Mouse (Mus musculus): ENCODE measurements at regions not wholly inside any gene's neighbourhood (a gene's known extent, or its start where the extent isn't known, plus 50 kb on each side); places are given as distances from the start of the nearest gene placed in this dataset.
A peak's percentile ranks its signal among the peaks of the same experiment; 100 is the strongest.
"Not testable (repeated sequence)": the region's sequence is repeated elsewhere in the genome, so short reads cannot be mapped to it uniquely, and the experiment has no call there.

DNA sequence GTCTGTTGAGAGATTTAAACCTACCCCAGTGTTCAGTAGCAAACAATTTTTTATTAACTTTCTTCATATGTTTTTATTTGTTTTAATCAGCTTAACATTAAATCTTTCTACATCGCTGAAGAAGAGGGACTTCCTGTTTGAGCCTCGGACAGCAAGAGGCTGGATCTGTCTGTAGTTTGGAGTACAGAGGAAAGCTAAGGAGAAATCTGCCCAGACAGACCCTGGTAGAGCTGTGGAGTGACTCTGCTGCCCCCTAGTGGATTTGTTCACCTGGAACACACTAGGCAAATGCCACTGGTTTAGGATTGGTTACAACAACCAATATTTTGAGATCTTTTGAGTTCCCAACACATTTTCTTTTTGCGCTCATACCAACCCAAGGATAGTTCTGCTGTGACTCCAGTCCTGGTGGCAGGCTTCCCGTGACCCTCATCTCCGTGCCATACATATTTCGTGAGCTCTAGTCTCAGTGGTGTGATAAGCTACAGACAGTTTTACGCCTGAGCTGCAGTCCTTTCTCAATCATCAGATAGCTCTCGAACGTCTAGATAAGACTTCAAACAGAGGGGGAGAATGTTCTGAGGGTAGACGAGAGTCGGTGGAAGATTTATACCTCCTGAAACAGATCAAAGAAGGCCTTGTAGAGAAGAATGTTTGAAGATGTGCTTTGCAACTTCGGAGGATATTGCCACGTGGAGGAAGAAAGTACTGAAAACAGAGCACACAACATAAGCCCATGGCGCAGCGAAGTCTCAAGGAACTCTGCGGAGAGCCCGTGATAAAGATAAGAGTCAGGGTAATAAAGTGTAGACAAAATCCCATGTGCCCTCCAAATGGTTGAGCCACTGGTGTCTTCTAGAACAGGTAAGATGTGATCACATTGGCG, 119.0 kb upstream of the Nabp1 start:
- DNase-seq (ENCODE audit: low spot score in 2 of 2) = peak; percentile 49 to 73

DNA sequence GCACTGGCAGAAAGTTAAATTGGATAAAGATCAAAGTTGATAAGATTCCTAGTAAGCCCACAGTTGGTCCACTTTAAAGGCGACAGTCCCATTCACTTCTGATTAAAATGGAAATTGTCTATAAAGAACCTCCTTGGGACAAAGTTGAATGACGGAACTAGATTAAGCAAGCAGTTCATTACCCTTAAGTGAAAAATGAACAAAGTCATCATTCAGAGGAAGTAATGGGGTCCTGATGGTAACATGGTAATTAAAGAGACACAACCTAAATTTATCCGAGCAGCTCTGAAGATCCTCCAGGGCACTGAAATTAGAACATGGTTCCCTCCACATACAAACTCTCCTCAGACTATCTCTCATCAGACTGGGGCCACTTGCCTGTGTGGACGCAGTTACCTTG, 116.4 kb upstream of the Nabp1 start:
- DNase-seq (ENCODE audit: low spot score in 2 of 2) = no peak

DNA sequence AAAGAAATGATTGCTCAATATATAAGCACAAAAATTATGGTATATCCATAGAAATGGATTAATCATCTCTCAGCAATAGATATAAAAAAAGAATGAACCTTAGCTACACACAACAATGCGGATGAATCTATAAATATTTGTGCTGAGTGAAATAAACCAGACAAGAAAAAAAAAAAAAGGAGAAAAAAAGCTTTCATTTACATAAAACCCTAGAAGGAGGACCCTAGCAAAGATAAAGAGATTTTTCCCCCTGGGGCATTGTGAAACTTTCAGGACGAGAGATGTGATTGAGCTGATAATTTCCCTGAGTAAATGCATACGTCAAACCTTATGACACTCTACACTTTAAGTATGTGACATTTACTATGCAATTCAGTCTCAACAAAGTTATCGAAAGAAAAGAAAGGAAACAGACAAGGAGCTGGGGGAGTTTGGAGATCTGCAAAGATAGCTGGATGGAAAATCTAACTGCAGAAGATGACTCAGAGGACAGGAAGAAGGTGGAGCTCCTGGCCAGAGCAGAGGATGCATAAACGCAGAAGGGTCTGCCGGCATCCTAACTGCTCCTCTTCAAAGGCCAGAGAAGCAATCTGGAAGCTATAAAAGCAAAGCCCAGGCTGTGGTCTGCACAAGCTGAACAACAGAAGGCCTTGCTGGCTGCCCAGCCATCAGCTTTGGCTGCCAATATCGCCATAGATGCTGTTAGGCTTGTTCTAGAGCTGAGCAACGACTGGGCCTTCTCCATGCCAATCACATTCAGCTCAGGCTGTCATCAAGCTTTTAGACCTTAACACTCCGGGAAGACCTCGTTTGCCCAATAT, 115.6 kb upstream of the Nabp1 start:
- no peak for DNase-seq (ENCODE audit: low spot score in 2 of 2)

DNA sequence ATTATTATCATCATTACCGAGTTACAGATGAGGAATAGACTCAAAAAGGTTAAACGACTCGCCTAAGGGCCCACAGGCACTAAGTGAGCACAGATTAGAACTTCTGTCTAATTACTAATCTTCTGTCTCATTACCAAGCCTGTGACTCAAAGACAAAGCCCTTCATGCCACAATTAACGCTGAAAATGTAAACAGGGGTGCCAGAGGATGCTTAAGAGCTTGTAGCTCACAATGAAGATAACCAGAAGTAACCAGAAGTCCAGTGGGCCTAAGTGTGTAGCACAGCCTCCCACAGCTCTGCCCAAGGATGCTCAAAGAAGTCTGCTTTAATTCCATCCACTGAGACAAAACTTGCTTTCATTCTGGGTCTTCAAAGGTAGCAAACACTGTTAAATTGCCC, 113.7 kb upstream of the Nabp1 start:
- DNase-seq (ENCODE audit: low spot score in 2 of 2) = no peak

DNA sequence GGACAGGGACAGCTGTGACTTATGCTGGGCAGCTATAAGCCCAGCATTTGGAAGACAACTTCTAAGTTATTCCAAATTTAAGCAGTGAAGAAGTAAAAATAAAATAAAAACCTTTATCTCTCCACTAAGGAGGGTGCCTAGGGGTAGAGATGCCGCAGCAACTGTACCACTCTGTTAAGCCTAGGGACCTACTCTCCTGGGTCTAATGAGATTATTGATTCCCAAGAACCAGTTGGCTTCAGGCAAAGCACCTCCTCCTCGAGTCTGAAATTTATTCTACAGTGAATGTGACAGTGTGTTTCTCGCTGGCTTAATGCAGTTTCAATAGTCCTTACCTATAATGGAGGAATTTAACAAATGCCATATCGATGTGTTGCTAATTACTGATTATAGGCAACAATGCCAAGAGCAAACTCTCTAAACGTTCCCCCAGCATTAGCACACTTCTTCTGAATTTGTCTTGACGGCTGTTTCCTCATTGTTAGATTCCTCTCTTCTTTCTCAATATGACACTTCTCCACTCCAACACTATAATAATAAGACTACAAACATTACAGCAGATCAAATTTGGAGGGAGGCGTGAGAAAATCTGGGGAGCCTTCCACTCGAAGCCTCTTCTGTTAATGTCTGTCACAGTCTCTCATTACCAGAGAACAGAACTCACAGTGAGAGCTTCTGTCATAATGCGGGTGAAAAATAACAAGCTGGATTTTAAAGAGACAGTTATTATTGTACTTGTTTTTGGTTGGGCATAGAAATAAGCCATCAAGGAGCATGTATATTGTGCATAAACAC, 112.6 kb upstream of the Nabp1 start:
- no peak for DNase-seq (ENCODE audit: low spot score in 2 of 2)

DNA sequence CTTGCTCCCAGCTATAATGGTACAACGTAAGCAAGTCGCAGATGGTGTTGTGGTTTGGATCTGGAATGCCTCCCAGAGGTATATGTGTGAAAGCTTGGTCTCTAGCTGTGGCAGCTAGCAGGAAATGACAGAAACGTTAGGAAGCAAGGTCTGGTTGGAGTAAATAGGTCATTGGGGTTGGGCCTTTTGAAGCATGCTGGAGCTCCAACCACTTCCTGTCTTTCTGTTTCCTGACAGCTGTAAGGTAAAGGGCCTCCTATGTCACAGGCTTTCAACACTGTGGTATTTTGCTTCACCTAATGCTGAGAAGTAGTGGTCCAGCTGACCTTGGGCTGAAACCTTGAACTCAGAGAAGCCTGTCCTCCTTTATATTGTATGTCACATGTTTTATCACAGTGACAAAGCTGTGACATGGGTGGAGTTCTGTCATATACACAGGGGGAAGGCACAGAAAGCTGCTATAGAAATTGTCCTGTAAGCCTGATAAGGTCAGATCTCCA, 106.8 kb upstream of the Nabp1 start:
- peak in 1 of 2 experiments; percentile 10 for DNase-seq (ENCODE audit: low spot score in 2 of 2)

DNA sequence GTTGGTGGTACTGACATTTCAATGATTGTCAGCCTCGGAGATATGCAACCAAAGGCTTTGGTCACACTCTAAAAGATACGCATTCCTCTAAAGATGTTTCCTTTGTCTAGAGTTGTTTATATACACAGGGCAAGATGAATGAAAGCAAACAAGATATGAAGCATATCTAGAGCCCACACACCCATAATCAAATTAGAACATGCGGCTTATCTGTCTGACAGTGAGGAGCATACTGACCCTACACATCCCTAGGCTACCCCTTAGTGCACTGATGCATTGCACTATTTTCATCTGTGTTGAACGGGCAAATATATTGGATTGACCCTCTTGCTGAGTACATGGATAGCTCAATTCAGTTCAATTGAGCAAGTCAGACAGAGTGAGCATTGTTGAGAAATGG, 105.6 kb upstream of the Nabp1 start:
- no peak for DNase-seq (ENCODE audit: low spot score in 2 of 2)

DNA sequence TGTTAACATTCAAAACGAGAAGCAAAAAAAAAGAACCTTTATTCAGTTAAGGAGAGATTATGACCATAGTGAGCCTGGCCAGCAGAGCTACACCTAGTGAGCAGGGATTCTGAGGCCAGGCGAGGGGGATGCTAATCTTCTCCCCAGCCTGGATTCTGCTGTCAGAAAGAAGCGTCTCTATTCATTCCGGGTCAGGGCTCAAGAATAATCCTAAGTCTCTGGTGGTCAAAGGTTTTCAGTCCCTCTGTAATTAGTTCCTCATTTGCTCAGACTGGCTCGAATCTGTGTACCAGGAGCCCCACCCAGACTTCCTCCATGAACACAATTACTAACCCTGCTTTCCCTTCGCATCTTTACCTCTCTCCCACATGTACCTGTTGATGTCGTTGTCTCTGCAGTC, 101.8 kb upstream of the Nabp1 start:
- no peak for DNase-seq (ENCODE audit: low spot score in 2 of 2)

DNA sequence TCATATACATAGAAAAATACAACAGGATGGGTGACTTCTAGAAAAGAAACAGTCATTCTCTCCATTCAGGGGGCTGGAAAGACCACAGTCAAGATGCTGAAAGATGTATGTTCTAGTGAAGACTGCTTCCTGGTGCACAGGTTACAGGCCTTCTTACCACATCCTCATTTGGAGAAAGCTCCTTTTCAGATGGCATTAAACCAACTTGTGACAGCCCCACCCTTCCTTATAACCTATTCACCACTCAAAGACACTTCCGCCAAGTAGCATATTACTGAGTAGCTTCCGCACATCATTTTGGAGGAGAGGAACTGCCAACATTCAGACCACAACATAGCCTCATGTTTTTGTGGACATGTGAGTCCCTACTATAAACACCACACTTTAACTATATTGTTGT, 99.5 kb upstream of the Nabp1 start:
- DNase-seq (ENCODE audit: low spot score in 2 of 2) = no peak

DNA sequence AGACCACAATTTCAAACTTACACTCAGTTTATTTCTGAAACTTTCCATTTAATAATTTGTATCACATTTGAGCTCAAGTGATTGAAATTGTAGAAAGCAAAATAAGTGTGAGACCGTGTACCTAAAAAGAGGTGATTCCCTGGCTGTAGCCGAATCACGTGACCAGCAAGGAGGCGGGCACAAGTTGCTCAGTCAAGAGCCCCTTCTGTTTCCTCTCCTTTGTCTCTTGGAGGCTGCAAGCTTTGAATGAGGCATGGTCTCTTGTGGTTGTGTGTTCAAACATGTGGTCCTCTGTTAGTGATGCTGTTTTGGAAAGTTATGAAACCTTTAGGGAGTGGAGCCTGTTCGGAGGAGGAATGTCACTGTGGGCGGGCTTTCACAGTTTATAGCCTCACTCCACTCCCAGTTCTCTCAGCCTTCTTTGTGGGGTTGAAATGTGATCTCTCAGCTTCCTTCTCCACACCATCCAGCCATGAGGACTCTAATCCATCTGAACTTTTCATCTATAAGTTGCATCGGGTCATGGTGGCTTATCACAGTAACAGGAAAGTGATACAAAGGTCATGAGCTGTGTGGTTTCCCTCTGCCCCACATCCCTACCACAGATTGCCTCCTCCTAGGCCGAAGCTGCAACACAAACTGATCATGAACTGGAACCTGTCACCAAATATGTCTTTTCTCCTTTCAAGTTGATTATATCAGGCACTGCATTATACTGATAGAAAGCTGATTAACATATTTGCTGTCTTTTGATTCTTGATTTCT, 94.3 kb upstream of the Nabp1 start:
- no peak for DNase-seq (ENCODE audit: low spot score in 2 of 2)

DNA sequence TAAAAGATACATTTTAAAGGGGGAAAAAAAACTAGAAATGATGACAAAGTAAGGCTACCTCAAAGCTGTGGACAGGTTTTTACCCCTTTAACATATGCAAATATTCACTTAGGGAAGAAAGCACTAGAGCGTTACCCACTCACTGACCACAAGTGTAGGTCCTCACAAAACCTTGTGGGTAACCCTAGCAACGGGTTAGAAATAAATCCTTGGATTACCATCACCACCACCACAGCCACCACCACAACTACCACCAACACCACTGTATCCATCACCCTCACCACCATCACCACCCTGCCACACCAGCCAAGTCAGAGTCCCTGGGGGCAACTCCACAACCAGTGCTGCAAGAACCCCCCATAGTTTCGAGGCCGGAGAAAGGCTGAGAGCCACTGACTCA, 91.4 kb upstream of the Nabp1 start:
- no peak for DNase-seq (ENCODE audit: low spot score in 2 of 2)

DNA sequence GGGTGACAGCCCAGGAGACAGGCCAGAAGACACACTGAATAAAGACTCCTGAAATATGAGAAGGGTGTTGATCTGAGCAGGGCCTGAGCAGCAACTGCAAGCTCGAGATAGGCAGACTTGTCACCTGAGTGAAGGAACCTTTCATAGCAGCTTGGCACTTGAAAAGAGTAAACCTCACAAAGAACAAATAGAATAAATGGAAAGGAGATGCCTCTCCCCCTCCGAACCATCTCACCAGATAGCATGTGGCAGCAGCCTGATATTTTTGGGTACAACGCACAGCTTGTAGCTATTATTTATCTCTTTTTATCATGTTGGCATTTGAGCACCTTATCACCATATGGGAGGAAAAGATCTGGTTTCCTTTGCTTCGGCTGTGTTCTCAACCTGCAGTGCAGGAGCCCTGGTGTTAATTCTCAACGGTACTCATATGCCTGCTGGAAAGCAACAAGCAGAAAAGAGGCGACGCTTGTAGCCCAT, 88.0 kb upstream of the Nabp1 start:
- no peak for DNase-seq (ENCODE audit: low spot score in 2 of 2)

DNA sequence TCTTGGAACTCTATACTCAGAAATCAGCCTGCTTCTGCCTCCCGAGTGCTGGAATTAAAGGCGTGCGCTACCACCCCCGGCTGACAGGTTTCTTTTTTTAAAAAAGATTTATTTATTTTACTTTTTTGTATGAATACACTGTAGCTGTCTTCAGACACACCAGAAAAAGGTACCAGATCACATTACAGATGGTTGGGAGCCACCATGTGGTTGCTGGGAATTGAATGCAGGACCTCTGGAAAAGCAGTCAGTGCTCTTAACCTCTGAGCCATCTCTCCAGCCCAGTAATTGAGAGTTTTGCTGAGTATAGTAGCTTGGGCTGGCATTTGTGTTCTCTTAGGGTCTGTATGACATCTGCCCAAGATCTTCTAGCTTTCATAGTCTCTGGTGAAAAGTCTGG, 78.4 kb upstream of the Nabp1 start:
- DNase-seq (ENCODE audit: low spot score in 2 of 2) = not testable (repeated sequence)

DNA sequence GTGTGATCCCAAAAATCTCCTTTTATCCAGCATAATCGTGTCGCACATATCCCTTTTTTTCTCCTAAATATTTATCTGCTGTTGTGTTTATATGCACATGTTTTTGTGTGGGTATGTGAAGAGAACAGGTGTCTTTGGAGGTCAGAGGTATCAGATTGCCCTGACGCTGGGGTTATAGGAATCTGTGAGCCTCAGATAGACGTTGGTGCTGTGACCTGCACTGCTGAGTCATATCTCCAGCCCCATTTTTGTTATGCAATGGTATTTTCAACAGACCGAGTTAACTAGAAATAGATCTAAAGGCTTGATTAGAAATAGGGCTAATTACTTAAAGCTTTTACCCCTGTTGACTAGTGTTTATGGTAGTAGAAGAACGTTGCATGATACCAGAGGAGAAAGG, 75.5 kb upstream of the Nabp1 start:
- DNase-seq (ENCODE audit: low spot score in 2 of 2) = no peak

DNA sequence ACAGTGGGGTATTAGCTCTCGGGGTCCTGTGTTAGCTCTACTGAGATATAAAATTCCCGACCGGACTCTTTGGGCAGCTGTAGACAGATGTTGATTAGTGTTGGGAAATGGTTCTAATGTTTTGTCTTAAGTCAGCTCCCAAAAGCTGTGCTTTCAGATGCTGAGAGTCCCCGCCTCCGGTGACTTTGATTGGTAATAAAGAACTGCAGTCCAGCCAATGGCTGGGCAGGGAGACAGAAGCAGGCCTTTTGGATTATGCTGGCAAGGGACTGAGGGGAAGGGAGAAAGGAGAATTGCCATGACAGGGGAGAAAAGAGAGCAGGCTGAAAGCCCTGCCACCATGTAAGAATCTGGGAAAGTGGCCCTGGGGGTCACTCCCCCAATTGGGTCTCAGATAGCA, 73.4 kb upstream of the Nabp1 start:
- DNase-seq (ENCODE audit: low spot score in 2 of 2) = no peak

DNA sequence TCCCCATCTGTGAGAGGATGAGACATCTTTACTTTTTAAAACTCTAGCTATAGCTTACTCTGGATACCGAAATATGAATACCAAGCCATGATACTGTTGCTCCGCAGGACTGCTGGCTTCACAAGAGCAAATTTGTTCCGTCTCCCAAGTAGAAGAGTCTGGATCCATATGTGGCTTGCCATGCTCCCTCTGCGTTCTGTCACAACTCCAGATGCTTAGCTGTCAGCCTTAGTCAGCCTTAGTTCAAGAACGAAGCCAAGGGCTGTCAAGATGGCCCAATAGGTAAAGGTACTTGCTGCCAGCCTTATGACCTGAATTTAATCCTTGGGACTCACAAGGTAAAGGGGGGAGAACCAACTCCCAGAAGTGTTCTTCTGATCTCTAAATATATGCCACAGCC, 64.6 kb upstream of the Nabp1 start:
- no peak for DNase-seq (ENCODE audit: low spot score in 2 of 2)

DNA sequence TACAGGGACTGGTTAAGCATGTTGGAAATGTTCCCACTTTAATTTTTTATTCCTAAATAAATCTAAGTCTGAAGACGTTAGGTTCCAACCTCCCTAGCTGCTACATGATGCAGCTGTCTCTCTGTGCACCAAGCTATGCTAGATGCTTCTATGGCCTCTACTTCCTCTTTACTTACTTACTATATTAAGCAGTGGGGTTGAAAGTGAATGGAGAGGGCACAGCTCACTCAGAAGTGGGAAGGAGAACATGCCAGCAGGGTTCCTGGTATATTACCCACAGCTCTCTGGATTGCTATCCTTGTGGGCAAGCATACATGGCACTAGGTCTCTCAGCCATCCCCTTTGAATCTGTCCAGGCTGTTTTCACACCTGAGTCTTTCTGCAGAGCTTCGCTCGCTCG, 61.4 kb upstream of the Nabp1 start:
- peak; percentile 24 to 29 for DNase-seq (ENCODE audit: low spot score in 2 of 2)

DNA sequence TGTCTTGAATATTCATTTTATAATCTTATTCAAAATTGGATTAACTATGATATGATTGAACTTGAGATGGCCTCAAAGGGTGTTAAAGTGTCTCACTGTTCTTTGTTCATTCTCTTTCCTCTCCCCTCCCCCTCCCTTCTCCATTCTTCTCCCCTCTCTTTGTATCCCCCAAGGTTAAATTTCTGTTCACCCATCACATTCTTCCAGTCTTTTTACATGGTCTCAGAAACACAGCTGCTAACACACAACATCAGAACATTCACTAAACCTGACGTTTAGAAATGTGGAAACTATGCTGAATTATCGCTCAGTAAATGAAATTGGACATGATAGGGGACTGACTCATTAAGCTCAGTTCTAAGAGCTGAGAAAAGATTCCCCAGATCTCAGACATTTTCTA, 60.6 kb upstream of the Nabp1 start:
- DNase-seq (ENCODE audit: low spot score in 2 of 2) = no peak

DNA sequence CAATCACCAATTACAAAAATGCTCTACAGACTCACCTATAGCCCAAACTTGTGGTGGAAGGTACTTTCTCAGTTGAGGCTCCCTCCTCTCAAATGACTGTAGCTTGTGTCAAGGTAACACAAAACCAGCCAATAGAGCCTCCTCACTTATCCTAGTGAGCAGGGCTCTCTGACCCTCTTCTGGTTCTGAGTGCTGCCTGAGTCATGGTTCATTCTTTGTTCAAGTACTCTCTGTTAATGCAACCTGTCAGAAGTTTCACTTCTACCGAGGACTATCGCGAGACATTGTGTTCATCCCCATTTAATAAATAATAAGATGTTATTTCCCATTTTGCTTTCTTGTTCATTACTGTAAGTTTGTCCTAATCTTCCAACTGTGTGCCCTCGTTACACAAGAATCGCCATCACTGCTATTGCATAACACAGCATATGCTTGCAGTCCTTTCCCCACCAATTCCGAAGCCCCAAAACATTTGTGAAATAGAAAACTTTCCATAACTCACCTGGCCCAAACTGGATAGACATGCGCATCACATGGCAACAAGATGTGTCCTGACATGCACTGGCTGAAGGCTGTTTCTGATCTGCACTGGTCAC, 59.6 kb upstream of the Nabp1 start:
- no peak for DNase-seq (ENCODE audit: low spot score in 2 of 2)

DNA sequence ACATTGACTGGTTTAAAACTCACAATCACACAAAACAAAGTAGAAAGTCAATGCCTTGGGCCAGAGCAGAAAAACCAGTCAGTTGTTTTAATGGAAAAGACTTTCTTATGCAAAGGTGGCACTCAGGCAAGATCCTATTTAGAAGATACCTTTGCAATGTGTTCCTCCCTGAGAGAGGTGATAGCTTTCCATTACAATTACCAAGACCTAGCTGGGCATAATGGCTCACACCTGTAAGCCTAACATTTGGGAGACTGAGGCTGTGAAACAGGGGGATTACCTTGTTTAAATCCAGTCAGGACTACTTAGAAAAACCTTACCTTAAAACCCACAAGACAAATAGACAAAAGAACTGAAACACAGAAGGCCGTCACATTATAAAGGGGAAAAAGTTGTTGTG, 57.9 kb upstream of the Nabp1 start:
- DNase-seq (ENCODE audit: low spot score in 2 of 2) = no peak

DNA sequence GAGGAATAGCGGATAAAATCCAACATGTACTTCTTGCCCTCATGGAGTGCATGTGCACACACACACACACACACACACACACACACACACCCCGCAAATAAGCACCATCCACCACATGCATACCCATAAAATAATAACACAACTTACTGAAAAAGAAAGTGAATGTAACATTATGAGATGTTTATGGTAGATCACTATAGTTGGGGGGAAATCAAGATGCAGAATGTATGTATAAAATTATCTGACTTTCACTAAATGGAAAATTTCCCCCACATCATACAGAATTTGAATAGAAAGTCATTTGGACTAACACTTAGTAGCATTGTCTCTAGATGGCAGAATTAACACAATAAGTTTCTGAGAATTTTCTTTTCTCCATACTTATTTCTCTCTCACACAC, 57.2 kb upstream of the Nabp1 start:
- DNase-seq (ENCODE audit: low spot score in 2 of 2) = no peak
